Mouse (Mus musculus) gonadal fat pad, adult 2 months (tissue): ENCODE measurements at regions not wholly inside any gene's neighbourhood (a gene's known extent, or its start where the extent isn't known, plus 50 kb on each side); places are given as distances from the start of the nearest gene placed in this dataset.
A peak's percentile ranks its signal among the peaks of the same experiment; 100 is the strongest.

Experiments
- DNase-seq: peaks from one replicate; pipeline ENCODE4 v3.0.0-alpha.2; 2012; ENCODE audit warnings: low read depth

DNA sequence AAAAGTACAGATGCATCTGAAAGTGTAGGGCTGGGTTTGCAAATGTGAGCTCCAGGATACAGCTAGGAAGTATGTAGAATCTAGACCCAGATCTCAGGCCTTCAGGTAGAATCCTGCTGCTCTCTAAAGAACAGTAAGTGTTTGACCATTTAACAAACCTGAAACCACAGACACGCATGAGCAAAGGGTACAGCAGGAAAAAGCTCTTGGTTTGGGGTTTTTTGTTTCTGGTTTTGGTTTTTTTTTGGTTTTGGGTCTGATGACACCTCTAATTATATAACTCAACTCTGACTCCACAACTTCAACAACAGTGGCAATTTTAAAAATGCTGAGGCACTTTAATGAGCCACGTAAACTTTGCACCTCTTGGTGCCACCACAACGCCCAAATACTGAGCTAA lies 165.3 kb upstream of the Smim15 start:
- DNase-seq = no peak

DNA sequence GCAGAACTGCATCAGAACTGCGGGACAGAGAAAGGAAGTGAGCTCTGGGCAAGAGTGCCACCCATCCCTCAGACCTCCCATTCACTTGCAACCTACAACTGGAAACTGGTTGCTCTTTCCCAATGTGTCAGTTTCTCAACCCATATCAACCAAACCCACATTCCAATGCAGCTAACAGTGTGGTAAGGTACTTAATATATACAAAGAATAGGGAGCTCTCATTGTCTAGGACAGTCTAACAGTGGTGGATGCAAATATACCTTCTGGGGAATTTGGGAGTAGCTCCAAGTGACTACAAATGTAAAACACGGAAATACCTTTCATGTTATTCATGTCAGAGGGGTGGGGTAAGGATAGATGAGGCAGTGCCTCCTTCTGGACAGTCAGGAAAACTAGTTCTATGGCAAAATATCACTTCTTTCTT lies 171.0 kb upstream of the Smim15 start:
- DNase-seq = no peak

DNA sequence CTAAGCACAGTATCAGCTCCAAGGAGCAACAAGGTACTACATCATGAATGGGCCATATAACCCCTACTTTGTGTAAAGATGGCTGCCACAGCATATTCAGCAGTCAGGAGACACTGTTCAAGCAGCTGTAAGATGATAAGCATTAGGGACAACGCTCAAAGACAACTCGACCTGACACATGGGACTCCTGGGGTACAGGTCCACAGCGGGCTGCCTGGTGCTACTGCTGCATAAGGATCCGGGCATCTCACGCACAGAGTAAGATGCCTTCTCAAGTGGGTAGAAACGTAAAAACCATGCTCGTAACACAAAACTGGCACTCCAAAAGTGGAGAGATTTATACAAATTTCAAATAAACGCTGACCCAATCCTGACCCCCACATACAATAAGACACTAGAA lies 171.7 kb upstream of the Smim15 start:
- DNase-seq = no peak

DNA sequence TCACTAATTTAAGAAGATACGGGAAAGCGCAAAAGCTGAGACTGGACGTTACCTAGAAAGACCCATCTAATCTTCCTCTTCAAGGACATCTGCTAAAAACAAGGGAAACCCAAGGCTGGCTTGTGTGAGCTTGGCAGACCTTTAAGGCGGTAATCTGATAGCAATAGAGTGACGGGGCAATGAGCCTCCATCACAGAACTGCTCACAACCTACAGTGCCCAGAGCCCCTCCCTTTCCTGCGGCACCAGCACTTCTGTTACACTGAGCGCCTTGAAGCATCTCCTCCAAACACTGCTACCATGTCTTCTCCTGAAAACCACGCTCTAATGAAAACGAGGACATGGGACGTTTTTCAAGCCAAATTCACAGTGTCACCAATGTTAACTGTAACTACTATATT lies 172.1 kb upstream of the Smim15 start:
- no peak for DNase-seq

DNA sequence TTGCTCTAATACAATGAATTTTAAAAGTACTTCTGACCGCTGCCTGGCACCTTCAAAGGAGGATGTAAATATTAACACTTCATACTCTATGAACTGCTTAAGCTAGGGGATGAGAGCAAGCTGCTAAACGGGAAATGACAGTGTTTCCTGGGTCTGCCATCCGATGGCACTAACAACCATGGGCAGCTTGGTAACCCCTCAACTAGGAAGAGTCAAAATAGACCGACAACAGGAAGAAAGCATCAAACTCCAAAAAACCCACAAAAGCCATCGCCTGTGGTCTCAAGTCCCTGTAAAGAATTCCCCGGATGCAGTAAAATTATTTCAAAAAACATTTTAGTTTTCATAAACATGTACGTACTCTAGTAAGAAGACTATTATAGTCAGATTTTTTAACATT lies 175.3 kb upstream of the Smim15 start:
- DNase-seq = no peak

DNA sequence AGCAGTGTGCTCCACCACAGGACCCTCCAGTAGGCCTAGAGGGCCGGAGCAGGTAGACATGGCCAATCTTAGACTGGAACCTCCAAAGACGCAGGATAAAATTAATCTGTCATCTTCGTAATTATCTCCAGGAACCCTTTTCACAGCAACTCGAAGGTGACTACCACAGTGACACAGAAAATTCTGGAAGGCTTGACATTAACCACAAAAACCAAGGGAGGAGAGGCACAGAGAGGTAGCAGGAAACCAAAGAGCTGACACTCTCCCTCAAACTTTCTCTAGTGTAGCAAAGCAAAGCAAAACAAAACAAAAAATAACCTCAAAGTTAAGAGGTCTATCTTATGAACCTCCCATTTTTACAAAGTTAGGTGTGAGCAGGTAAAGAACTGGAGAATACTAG lies 177.4 kb upstream of the Smim15 start:
- DNase-seq = no peak

DNA sequence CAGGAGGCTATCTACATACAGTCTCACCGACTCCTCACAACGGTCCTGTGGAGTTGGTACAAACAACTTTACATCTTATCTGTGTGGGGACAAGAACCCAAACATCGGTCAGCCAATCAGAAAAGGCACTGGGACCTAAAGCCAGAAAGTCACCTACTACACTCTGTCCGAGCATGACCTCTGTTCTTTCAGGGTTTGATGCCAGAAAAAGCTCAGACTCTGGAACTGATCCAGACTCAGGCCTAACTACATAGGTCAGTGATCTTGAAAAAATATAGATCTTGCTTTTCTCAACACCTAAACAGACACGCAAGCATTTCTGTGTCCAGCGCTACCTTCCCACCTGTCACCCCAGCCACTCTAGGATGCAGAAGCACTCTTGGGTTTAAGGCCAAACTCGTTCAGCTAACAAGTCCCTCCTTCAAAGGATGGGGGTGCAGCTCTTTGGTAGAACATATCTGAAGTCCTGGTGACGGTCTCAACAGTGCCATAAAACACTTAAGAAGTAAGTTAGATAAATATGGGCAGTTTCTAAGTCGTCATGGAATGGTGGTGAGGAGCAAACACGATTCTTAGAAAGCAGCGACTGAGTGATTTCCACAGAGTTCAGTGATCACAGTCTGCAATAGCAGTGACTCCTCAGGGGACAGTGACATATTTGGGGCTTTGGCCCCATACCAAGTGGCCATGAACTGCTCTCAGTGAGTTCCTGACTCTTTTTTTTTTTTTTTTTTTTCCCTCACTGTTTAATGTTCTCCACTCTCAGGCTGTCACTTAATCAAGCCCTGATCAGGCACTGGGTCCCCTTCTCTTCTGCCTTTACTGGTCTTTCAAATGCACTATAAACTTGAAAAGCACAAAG lies 181.2 kb upstream of the Smim15 start:
- DNase-seq = no peak

DNA sequence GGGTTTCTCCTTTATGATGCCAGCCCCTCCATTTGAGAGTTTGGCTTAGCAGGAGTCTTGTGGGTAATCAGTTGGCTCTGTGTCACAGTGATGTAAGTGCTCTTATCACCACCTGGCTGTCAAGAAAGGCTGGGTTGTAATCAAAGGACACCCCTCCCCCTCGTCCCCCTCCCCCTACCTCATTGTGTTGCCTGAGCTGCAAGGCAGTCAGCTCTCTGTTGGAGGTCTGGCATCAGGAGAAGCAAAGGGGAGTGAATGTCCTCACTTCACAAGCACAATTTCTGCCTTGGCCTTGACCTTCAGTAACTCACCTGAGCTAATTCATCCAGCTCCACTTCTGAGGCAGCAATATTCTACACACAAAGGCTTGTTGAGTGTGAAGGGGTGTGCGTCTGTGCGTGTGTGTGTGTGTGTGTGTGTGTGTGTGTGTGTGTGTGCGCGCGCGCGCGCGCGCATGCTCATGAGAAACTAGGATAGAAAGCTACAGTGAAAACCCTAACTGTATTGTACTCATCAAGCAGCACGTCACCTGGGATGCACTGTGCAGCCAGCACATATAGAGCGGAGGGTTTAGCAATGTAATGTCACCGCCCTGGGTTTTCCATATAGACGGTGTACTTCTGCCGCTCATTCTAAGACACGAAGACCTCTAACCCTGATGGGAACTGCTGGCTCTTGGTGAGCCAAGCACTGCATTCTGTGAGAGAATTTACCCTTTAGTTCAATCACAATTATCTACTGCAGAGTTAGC lies 182.7 kb upstream of the Smim15 start:
- DNase-seq = no peak

DNA sequence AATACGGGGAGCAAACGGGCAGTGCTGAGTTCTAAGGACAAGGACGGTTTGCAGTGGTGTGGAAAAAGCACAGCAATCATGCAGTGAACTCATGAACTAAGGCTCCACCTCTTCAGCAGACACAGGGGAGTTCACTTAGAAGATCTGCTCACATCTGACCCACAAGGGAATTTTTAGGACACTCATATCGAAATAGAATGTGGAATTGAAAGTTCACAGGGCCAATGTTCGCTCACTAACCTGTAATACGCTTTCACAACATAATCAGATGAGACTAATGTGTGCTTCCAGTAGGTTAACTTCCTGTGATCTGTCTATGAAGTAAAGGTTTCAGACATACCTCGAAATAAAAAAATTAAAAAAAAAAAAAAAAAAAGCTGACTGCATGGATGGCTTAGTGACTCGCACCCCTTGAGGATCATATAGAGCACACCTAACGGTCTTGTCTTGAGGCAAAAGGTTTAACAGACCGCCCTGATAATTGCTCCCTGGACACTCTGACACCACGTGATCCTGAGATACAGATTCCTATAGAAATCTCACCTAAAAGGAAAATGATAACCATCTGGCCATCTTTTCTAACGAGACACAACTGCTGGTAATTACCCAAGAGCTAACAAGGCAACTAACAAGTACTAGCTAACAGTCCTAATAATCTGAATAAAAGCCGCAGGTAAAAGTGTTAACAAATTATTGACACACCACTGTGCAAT lies 187.0 kb upstream of the Smim15 start:
- DNase-seq = no peak

DNA sequence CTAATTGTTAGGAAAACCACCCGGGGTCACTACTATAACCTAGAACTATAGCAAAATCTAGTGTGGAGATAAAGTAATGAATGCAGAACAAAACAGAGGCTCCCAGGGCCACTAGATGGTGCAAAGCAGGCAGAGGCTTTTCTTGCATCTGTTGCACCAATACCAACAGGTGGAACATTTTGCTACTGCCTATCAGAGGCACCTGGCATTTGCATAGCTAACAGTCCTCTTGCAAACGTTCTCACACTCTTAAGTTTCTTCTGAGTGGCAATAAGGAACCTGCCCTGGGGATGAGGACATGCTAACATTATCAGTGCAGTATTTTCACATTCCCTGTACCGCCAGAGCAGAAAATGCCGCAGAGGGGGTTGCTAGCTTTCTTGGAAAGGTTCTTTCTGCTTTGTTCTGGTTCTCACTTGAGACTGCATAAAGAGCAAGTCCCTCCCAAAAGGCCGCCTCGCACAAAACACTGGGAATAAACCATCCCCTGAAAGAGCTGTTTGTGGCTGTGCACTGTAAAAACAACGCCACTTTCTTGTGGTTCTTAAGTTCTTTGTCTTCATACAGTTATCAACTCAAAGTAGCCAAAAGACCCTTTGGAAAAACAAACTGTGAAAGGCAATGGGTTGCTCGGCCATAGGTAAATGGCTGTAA lies 193.2 kb upstream of the Smim15 start:
- DNase-seq = no peak

DNA sequence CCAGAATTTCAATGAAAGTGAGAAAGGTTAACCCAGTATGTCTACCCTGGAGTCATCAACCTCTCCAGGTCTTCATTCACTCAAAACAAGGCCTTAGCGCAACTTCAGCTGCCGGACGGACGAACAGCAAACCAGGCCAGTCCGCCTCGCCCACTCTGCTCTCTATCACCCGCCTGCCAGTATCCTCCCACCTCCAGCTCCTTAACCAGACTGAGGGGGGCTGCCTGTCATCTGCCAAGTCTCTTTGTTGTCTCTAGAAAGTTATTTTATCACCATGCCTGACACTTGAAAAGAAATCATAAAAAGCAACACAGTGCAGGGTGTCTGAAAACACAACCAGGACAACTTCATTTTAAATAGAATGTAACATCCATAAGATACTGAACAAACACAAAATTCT lies 195.4 kb upstream of the Smim15 start:
- DNase-seq = no peak

DNA sequence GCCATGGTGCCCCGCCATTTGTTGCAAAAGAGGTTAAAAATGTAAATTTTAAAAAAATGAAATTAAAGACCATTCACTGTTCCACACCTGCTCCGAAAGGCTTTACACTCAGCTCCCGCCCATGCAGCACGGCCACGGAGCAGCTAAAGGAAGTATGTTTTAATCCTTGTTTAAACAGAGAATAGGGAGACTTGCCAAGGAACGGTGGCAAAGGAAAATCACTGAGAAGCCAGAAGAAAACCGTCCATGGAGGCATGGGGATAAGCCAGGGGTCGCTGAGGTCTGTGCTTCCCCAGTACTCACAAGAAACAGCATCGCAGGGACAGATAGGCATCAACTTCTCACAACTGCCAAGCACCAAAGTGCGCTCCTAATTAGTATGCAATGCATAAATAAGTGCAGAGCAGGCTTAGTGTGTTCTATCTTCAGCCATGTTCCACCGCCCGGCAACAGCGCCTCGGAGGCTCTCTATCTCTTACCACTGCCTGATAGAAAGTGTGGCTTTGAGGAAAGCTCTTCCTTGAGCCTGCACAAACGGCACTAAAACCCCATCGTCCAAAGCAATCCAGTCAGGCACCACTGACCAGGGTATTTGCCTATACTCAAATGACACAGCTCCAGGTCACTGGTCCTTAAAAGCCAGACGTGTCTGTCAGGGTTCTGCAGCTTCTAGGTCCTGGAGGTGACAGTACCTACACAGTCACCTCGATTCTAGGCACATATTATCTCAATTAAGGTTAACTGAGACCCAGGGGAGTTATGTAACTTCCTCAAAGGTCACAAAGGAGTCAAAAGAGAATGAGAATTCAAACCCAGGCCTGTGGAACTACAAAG lies 196.8 kb upstream of the Smim15 start:
- peak; percentile 13 for DNase-seq

DNA sequence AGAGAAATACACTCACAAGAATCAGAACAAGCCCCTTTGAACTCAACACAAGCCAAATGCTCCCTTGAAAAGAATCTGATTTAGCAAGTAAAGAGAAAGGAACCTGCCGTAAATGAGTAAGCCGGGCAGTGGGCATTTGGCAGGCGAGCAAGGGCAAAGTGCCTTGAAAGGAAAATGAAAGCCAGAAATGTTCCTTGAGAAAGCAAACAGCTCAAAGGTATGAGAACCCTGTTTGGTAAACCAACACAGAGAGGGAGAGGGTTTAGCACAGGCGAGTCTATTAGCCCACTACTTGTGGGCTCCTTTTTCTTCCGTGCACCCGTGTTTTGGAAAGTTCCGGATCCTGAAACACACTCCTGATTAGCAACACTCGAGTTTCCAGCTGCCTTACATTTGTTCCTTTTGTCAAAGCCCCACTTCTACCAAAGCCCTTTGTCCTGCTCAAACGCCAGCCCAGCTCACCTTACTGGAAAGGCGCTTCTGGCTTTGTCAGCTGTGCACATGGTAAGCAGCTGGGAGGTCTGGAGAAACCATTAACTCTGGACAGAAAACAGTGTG lies 197.5 kb upstream of the Smim15 start:
- DNase-seq = no peak

DNA sequence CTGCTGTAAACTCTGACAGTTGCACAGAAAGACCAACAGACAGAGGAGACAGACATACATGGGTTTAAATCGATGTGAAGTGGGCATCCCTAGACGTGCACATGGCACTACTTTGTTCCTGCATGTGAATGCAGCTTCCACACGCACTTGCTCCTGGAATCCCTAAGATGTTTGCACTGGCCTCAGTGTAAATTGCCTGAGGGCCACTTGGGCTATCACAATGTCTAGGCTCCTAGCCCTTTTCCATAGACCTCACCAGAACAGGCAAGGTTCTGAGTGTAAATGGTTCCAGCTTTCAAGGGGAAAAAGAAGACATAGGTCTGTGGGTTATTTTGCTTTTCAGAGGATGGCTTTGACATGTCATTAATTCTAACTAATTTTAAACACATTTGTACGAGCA lies 198.4 kb upstream of the Smim15 start:
- DNase-seq = no peak

DNA sequence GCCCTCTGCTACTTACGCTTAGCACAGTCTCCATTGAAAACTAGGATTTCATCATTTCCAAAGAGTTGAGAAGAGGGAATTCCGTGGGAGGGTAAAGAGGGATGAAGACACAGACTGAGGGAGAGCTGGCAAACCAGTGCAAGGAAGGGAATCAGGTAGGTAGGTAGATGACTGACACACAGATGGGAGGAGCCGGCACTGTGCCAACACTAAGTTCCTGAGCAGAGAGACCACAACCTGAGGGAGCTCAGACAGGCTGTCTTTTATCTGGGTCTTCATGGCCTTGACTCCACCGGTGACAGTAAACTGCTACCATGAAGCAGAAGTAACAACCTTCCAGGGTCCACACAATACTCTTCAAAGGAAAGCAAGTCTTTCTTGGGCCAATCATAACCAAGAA lies 200.2 kb upstream of the Smim15 start:
- no peak for DNase-seq

DNA sequence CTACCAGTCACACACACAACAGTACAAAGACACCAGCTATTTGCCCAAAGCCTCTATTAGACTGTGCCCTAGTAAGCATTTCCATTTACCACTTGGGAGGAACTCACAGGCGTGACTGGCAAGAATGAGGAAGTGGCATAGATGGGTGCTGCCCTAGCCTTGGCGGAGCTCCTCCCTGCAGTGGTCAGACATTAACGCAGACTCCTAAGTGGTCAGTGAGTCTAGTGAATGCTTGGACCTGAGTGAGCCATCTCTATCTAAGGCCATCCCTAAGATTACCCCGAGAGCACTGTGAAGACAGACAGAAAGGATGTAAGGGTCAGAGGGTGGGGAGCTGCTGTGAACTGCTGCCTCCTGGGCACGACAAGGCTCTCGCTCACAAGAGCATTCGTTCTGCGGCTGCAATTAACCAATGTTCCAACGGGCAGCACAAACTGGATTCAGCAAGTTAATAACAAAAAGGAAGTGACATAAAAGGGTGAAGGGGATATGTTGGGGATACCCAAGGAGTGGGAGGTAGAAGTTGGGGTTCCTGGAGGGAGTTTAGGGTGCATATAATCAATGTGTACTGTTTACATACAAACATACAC lies 206.0 kb upstream of the Smim15 start:
- DNase-seq = no peak

DNA sequence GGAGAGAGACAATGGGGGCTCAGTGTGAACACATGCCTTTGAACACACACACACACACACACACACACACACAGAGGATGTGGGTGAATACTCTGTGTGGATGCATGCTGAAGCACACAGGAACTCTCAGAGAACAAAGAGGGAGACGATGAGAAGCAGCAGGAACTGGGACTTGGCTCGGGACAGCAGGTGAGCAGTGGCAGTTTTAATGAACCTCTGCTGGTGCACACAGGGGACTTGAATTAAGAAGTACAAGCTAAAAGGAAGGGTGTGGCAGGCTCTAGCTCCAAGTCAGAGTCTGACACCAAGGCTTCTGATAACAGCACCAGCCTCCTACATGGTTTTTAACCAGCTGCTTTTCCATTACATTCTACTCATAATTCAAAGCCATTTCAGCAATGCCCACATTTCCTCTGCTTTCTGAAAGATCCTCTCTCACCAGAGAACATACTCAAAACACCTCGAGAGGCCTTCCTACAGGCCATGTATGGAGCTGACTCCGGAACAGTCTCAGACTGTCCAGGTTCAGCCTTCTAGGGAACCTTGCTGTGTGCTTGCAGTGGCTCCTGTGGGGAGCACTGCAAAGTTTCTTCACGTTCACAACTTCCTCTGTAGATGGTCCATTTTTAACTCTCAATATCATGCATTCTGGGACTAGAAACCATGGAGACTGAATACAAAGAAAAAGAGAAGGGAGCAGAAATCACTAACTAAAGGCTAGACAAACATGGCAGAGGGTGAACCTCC lies 206.9 kb upstream of the Smim15 start:
- DNase-seq = no peak

DNA sequence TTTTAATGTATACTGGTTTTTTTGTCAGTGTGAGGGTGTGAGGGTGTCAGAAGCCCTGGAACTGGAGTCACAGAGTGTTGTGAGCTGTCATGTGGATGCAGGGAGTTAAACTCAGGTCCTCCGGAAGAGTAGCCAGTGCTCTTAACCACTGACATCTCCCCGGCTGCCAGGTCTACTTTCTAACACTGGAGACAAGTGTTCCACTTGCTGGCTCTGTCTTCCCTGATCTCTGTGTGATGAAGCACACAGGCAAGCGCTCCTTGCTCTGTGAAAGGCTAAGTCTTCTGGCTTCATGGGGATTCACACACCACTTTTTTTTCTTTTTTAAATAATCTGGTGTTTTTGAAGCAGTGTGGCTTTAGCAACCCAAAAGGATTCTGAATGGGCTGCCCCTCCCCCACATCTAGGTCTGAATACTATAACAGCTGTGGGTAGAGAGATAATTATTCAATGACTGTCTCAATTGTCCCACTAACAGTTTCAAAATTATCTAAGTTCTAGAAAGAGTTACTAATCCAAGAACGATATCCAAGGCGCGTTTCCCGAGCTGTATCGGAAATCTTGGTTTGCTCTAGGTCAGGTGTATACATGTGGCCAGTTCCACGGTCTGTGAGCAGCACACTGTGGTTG lies 208.4 kb upstream of the Smim15 start:
- DNase-seq = no peak

DNA sequence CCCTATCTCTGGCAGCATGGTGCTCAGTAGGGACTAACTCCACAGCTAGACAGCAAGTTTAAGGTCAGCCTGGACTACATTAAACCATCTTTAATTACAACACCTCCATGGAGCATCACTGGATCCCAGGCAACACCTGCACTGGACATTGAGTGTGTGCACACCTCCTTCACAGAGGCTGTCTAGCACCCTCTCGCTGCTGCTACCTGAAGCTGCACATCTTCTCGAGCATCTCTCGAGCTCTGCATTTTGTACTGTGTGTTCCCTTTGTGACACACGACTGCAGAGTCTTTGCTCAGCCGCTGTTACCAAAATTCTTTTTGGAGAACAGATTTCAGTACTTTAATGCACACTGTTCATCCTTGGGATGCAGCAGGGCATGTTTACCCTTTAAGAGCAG lies 212.2 kb upstream of the Smim15 start:
- DNase-seq = no peak
